Mouse (Mus musculus) brain, embryonic 14.5 days (tissue): Measurements from ENCODE around the gene Fbxo7.

Experiments used
- CTCF ChIP-seq: fragments of 200-500 bp; IDR thresholded peaks from 2 replicates; pipeline ENCODE4 v1.5.1; 2012; ENCODE audit warnings: inconsistent platforms, mild to moderate bottlenecking, moderate library complexity, borderline replicate concordance; ENCODE audit not compliant: insufficient read depth, insufficient read length; ENCODE audit errors: extremely low read depth
- POLR2A ChIP-seq: fragments of 200-500 bp; IDR thresholded peaks from 2 replicates; pipeline ENCODE4 v1.6.1; 2012; ENCODE audit warnings: mild to moderate bottlenecking, inconsistent platforms, borderline replicate concordance; ENCODE audit not compliant: poor library complexity, insufficient read depth, insufficient read length, severe bottlenecking; ENCODE audit errors: extremely low read depth

DNA sequence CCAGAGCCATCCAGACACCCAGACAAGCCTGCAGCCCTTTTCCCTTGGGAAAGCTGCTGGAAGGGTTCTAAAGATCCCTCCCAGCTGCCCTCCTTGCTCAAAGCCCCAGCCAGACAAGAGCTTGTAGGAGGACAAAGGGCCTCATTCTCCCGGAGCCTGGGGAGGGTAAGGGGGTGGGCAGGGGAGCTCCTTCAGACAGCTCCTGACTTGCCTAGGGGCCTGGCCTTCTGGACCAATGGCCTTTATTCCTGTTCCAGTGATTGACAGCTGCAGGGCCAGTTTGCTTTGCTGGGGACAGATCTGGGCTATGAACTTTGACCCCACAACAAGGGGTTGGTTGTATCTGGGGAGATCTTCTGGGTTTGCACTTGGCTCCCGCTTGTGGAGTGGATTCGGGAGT, 47.6 kb downstream of the Fbxo7 start:
- no peak for TF ChIP-seq POLR2A
- no peak for TF ChIP-seq CTCF
